Mouse (Mus musculus): ENCODE measurements around the gene Cd274.

DNA sequence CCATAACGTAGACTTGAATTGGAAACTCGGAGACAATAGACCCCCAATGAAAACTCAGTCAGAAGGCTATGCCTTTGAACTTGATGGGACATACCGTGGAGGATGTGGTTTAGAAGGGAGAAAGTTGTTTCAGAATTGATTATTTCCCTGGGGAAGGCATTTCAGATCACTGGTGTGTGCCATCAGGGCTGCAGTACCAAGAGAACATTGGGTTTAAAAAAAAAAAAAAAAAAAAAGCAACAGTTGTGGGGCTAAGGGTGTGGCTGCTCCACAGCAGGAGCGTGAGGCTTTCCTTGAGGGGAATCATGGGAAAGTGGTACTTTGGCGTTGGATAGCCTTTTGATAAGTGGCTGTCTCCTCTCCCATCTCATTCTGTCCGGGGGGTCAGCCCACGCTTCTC lies 55.5 kb downstream of the Cd274 start:
- no peak for TF ChIP-seq POLR2A (IDR thresholded peaks at IDR 0.05; ENCODE audit: insufficient read length, low read depth)
- no peak for TF ChIP-seq REST (IDR thresholded peaks at IDR 0.05; ENCODE audit: insufficient read depth, insufficient read length)
- TF ChIP-seq CEBPB (IDR thresholded peaks at IDR 0.05; ENCODE audit: insufficient read depth, poor library complexity, severe bottlenecking): no peak
- TF ChIP-seq TCF12 (IDR thresholded peaks at IDR 0.05; ENCODE audit: insufficient read depth, poor library complexity, severe bottlenecking): no peak
- no peak for TF ChIP-seq POLR2AphosphoS2 (IDR thresholded peaks at IDR 0.05; ENCODE audit: insufficient read length, low read depth)
- TF ChIP-seq MAX (IDR thresholded peaks at IDR 0.05; ENCODE audit: low read depth): no peak
- TF ChIP-seq MYOD1 (IDR thresholded peaks at IDR 0.05; ENCODE audit: control insufficient read depth in 1 of 3, insufficient read length in 2 of 3, low read depth in 2 of 3): no peak
